In genomic region chr6:35253474-35253873, GRCm38 (mm10) we compare ENCODE assay signal across 7 mouse cellular contexts. TPM values are rescaled to one million over a fixed set of nuclear protein-coding genes. Genes with fewer than 3 reads are reported as not detected.
A peak's percentile ranks its signal among the peaks of the same experiment; 100 is the strongest.
DNase-seq lines count a peak whose midpoint lies in the region; ATAC-seq and TF ChIP-seq lines count a peak whose summit lies in the region.

No protein-coding gene starts in this region.

- no peak overlapping the region for H3K27ac ChIP-seq in ES-Bruce4 (ENCODE audit: insufficient read depth, low read length)
- peak overlapping the region; percentile 94 for H3K27ac ChIP-seq in heart, postnatal 0 days (ENCODE audit: low read depth)
- H3K27ac ChIP-seq in liver, embryonic 16.5 days (ENCODE audit: low read length): peak overlapping the region; percentile 100

- ATAC-seq in heart, postnatal 0 days (ENCODE audit: insufficient read depth, low read depth): no peak
- 0 out of 2 replicates have a peak, but pooled peaks have one; percentile 9 for ATAC-seq in liver, embryonic 16.5 days (ENCODE audit: low read depth)

- WGBS in heart, postnatal 0 days: 41% methylated on average over 5 of the region's 5 CpGs
- WGBS in liver, embryonic 16.5 days (ENCODE audit: insufficient replicate concordance): 31% methylated on average over 5 of the region's 5 CpGs

- H3K9me3 ChIP-seq in ES-Bruce4 (replicated peaks; ENCODE audit: control insufficient read depth, insufficient read depth, low read length, poor library complexity, severe bottlenecking): no peaks in the 10 kb centered on the region
- no peaks in the 10 kb centered on the region for H3K9me3 ChIP-seq in heart, postnatal 0 days (replicated peaks; ENCODE audit: control insufficient read depth, low read length)
- H3K9me3 ChIP-seq in liver, embryonic 16.5 days (replicated peaks; ENCODE audit: control insufficient read depth, low read length): no peaks in the 10 kb centered on the region

- no peak for TF ChIP-seq EP300 in ES-Bruce4 (IDR thresholded peaks at IDR 0.05; ENCODE audit: insufficient read depth, low read depth, low read length)
- TF ChIP-seq EP300 in heart, postnatal 0 days (IDR thresholded peaks at IDR 0.05; ENCODE audit: low read depth): no peak

- H3K4me3 ChIP-seq in ES-Bruce4 (ENCODE audit: low read depth, low read length): no peak overlapping the region
- H3K4me3 ChIP-seq in heart, postnatal 0 days (ENCODE audit: low read depth, low read length): peak overlapping the region; percentile 74
- H3K4me3 ChIP-seq in liver, embryonic 16.5 days (ENCODE audit: low read depth, low read length): peak overlapping the region; percentile 89

- TF ChIP-seq CTCF in ES-Bruce4 (IDR thresholded peaks at IDR 0.05; ENCODE audit: low read depth, low read length): no peak
- no peak for TF ChIP-seq CTCF in heart, postnatal 0 days (IDR thresholded peaks at IDR 0.05; ENCODE audit: low read depth)

- no peaks in the 10 kb centered on the region for H3K4me1 ChIP-seq in ES-Bruce4 (ENCODE audit: control insufficient read depth, insufficient read depth, low read length)
- H3K4me1 ChIP-seq in heart, postnatal 0 days (ENCODE audit: control insufficient read depth, insufficient read depth): peaks cover 50% of the 10 kb centered on the region
- H3K4me1 ChIP-seq in liver, embryonic 16.5 days (ENCODE audit: control insufficient read depth, low read depth, low read length): peaks cover 42% of the 10 kb centered on the region

- H3K4me2 ChIP-seq in heart, postnatal 0 days (ENCODE audit: low read depth, low read length): peak overlapping the region; percentile 73
- H3K4me2 ChIP-seq in liver, embryonic 16.5 days (ENCODE audit: low read depth, low read length): peak overlapping the region; percentile 65

- H3K9ac ChIP-seq in ES-Bruce4 (ENCODE audit: low read depth, poor library complexity, severe bottlenecking): peak overlapping the region; percentile 75
- peak overlapping the region; percentile 76 for H3K9ac ChIP-seq in heart, postnatal 0 days (replicated peaks; ENCODE audit: low read depth, low read length)
- H3K9ac ChIP-seq in liver, embryonic 16.5 days (ENCODE audit: low read depth, low read length): peak overlapping the region; percentile 96

- peak; percentile 6 for DNase-seq in MEL-GATA-1-ER (ENCODE audit: extremely low read depth, low read depth)
- DNase-seq in heart, postnatal 0 days (ENCODE audit: low spot score): no peak
- DNase-seq in adrenal gland, postnatal 25 days: no peak
- DNase-seq in adrenal gland, postnatal 14 days: no peak
- no peak for DNase-seq in retina, embryonic 14.5 days (ENCODE audit: low spot score)

- no peaks in the 10 kb centered on the region; the same call in 1 of the 2 replicates for H3K36me3 ChIP-seq in ES-Bruce4 (ENCODE audit: control insufficient read depth, insufficient read depth, low read length, poor library complexity, severe bottlenecking)
- no peaks in the 10 kb centered on the region for H3K36me3 ChIP-seq in heart, postnatal 0 days (replicated peaks; ENCODE audit: control insufficient read depth, insufficient read depth, low read length)
- H3K36me3 ChIP-seq in liver, embryonic 16.5 days (ENCODE audit: control insufficient read depth, insufficient read depth): no peaks in the 10 kb centered on the region; the same call in 1 of the 2 replicates

- TF ChIP-seq POLR2A in ES-Bruce4 (IDR thresholded peaks at IDR 0.05; ENCODE audit: insufficient read depth, low read length): no peak

- no peaks in the 10 kb centered on the region for H3K27me3 ChIP-seq in ES-Bruce4 (ENCODE audit: control insufficient read depth, insufficient read depth, low read length, poor library complexity, severe bottlenecking)
- H3K27me3 ChIP-seq in heart, postnatal 0 days (ENCODE audit: control insufficient read depth, insufficient read depth, low read length): no peaks in the 10 kb centered on the region
- H3K27me3 ChIP-seq in liver, embryonic 16.5 days (ENCODE audit: control insufficient read depth, insufficient read depth, low read depth, low read length): no peaks in the 10 kb centered on the region

RNA-seq across cellular contexts. Expression of gene Slc13a4, which starts 54.5 kb away (rescaled TPM):
- 1.1 and 1.2 TPM in 2 replicates for polyA plus RNA-seq in ES-Bruce4 (2011; ENCODE audit: insufficient read depth, insufficient read length, low read depth, missing spikeins)
- 0.11 TPM in 1 of 2 replicates, not detected in the other for total RNA-seq in heart, postnatal 0 days (2014; rRNA removed; ENCODE audit: low replicate concordance)
- polyA plus RNA-seq in heart, postnatal 0 days (2015; fragmentation: Nextera tagmentation; extraction: Ambion mirVana): 0.22 TPM in 2 replicates
- 0.04 TPM in 2 replicates for polyA plus RNA-seq in liver, embryonic 16.5 days (2015; fragmentation: Nextera tagmentation; extraction: Ambion mirVana)
- total RNA-seq in adrenal gland, postnatal 25 days (2021): 0.33 and 0.52 TPM in 2 replicates
- total RNA-seq in adrenal gland, postnatal 14 days (2021): 0.37 and 0.56 TPM in 2 replicates
